Mouse (Mus musculus) left cerebral cortex, adult 2 months (tissue): ENCODE results near the gene Aldoart2. TPM values are rescaled to one million over a fixed set of nuclear protein-coding genes. Genes with fewer than 3 reads are reported as not detected.
"Not testable (repeated sequence)": the region's sequence is repeated elsewhere in the genome, so short reads cannot be mapped to it uniquely, and the experiment has no call there.

Experiments
- DNase-seq, 2 experiments: peaks; one replicate each; pipeline ENCODE4 v3.0.0; 2021 to 2022; ENCODE audit warnings: low spot score in 2 of 2, mixed read lengths in 1 of 2; ENCODE audit errors: extremely low spot score in 1 of 2
- H3K27ac ChIP-seq: fragments of 200-600 bp; 2 replicates; pipeline ENCODE4 v1.8.1; 2022
- H3K4me3 ChIP-seq: fragments of 200-600 bp; 2 replicates; pipeline ENCODE4 v1.8.1; 2022
- CTCF ChIP-seq: fragments of 200-600 bp; IDR thresholded peaks from 2 replicates; pipeline ENCODE4 v1.8.1; 2022; ENCODE audit warnings: antibody characterized with exemption, mild to moderate bottlenecking, moderate library complexity
- intact Hi-C: fragments of 180-260 bp; cut with DNase I; formaldehyde crosslinking; loops from one replicate; pipeline ENCODE4 v1.15.1; 2025
- long read RNA-seq, 2 experiments: library from polyadenylated mRNA; stranded (forward); transcript quantifications; one replicate each; pipeline ENCODE4 v2.0.0; 2021; ENCODE audit warnings: borderline mapping rate in 2 of 2
- total RNA-seq, 2 experiments: library from RNA; stranded (reverse); gene quantifications; 2 replicates each; pipeline ENCODE4 v1.2.3; 2021

Aldoart2 gene
- not detected for total RNA-seq
- long read RNA-seq, experiment 1, result 0 reads
- long read RNA-seq, experiment 2, result 0 reads

DNA sequence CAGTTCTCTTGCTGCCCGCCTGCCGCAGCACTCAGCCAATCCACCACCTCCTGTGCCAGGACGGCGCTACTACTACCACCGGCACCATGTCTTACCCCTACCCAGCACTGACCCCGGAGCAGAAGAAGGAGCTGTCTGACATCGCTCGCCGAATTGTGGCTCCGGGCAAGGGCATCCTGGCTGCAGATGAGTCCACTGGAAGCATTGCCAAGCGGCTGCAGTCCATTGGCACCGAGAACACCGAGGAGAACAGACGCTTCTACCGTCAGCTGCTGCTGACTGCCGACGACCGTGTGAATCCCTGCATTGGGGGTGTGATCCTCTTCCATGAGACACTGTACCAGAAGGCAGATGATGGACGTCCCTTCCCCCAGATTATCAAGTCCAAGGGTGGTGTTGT is at the start of gene Aldoart2:
Gene Aldoart2, plus strand, starts transcription at position 34 of the 400 bp plus-strand sequence.
- no peak for DNase-seq
- Histone ChIP-seq H3K4me3 (no peak within 1 kb of the TSS), H3K27ac (no peak within 1 kb of the TSS)
- TF ChIP-seq CTCF, result no peak
- intact Hi-C loops, result no loop called here

- TF ChIP-seq CTCF, result peak; percentile 77
- DNase-seq, result peak; percentile 45 to 49
- intact Hi-C loops, result no loop called here
Observed at GRCm38 (mm10) chr12:55518061-55518738, 46.8 kb upstream of the Aldoart2 start.

DNA sequence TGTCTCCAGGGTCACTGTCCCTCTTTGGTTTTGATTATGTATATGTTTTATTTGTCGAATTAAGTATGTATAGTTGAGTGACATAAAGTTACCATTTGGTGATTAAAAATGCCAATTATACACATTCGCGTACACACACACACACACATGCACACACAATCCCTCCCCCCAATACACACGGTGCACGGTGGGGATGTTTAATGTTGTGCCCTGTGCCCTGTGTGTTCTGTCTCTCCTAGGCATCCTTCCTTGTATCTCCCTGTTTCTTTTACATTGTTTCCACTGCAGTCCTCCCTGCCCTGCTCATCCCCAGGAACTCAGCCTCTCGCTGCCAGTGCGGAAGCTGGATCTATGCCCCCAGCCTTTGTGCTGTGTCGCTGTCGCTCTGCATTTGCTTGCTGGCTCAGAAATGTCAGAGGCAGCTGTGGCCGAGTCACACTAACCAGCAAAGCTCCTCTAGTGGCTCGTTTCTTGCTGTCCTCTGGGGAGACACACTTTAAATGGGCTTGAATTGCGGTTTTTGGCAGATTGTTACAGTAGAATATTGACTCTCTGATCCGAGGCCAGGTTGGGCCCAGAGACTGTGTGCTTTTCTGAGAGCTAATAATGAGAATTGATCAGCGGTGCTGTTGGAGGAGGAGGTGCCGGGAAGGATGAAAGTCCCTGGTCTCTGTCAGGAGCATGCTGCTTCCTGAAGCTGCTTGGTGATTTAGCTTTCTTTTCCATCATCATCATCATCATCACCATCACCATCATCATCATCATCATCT is 37.9 kb upstream of the Aldoart2 start:
- no peak for TF ChIP-seq CTCF
- H3K27ac ChIP-seq, result no peak overlapping the region
- intact Hi-C loops, result no loop called here
- DNase-seq, result no peak
- no peak overlapping the region for H3K4me3 ChIP-seq

More at GRCm38 (mm10) chr12:55518061-55518738, 46.8 kb upstream of the Aldoart2 start:
- H3K27ac ChIP-seq, result no peak overlapping the region
- H3K4me3 ChIP-seq, result no peak overlapping the region

DNA sequence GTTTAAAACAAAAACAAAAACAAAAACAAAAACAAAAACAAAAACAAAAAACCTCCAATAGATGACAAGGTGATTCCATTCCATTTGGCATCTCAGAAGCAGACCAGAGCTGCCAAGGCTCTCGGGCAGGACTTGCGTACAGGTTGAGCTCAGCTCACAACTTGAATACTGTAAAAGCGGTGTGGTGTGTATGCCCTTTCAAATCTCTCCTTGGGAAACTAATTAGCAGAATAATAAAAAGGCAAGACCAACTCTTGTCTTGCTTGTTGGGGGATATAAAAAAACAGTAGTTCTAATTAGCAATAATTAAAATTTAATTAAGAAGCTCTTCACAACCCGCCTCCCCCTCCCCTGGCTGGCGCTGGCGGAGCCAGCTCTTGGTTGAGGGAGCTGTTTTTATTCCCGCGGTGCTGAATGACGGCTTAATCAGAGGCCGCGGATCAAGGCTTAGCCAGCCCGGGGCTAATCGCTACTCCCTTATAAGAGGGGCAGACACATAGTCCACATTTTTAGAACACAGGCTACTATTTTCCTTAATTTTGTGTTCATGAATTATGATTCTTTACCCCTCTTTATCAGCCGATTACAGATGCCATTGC is 28.4 kb upstream of the Aldoart2 start:
- Histone ChIP-seq H3K27ac (no peak overlapping the region), H3K4me3 (no peak overlapping the region)
- TF ChIP-seq CTCF, result no peak
- intact Hi-C loops, result no loop called here
- DNase-seq, result no peak

DNA sequence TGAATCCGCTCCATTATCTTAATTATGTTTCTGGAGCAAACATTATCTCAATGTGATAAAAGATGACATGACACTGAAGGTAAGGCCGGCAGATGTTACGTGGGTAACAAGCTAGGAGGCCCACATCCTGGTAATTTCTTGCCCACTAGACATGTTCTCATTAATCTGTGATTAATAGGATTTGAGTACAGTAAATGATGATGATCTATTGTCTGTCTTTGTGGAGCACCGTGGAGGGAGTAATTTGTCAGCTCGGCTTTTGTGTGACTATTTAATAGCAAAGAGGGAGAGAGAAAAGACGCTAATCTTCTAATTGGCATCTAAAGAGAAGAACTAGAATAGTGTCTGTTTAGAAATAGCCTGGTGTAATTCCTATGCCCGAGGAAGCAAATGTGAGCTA is 27.3 kb upstream of the Aldoart2 start:
- no peak for TF ChIP-seq CTCF
- no peak for DNase-seq
- intact Hi-C loops, result no loop called here
- no peak overlapping the region for H3K4me3 ChIP-seq
- H3K27ac ChIP-seq, result no peak overlapping the region

DNA sequence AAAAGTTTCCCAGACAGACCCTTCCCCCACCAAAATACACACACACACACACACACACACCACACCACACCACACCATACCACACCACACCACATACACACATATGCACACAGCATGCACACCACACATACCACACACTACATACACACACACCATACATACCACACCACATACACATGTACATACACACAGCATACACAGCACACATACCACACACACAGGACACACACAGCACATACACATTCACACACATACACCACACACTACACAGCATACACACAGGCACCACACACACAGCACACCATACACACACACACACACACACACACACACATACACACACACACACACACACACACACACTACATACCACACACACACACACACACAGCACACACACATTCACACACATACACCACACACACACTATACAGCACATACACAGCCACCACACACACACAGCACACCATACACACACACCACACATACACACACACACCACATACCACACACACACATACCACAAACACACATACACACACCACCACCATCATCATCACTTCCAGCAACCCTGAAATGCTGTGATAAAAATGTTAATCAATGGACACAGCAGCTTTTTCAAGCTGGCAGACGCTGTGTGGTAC is 26.6 kb upstream of the Aldoart2 start:
- no peak for DNase-seq
- intact Hi-C loops, result no loop called here
- H3K27ac ChIP-seq, result no peak overlapping the region
- no peak for TF ChIP-seq CTCF
- H3K4me3 ChIP-seq, result no peak overlapping the region

DNA sequence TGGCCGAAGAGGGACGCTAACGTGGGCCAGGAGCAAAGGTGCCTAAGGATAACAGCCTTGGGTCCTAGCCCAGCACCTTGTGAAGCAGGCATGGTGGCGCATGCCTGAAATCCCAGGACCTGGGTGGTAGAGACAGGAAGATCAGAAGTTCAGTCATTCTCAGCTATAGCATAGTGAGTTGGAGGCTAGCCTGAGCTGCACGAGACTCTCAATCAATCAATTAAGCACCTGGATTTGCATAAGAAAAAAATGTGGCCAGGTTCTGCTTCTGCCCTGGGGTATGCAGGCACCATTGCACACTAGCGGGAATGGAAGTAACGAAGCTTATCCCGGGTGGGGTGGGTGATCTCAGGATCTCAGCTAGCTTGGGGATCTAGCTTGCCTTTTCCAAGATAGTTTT is 25.9 kb upstream of the Aldoart2 start:
- intact Hi-C loops, result no loop called here
- DNase-seq, result no peak
- no peak overlapping the region for H3K27ac ChIP-seq
- no peak overlapping the region for H3K4me3 ChIP-seq
- TF ChIP-seq CTCF, result no peak

DNA sequence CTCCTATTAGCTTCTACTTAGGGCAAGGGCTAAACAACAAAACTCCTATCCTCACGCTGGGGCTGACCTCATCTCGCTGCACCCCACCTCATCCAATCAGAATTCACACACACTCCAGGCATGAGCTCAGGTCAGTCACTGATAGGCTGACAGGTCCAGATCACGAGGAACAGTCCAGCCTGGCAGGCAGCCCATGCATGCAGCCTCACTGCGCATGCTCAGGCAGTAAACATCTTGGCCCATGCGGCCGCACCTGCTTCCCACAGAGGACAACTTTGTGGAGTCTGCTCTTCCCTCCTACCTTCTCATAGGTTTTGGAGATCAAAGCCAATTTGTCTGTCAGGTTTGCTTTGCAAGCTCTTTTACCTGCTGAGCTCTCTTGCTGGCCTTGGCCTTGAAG is 10.1 kb upstream of the Aldoart2 start:
- DNase-seq, H3K27ac ChIP-seq, intact Hi-C loops, H3K4me3 ChIP-seq: not testable (repeated sequence)

GRCm38 (mm10) chr12:55557866-55558265 is 7.2 kb upstream of the Aldoart2 start:
- Histone ChIP-seq H3K27ac (no peak overlapping the region), H3K4me3 (no peak overlapping the region)
- intact Hi-C loops, result no loop called here
- no peak for DNase-seq
- TF ChIP-seq CTCF, result no peak

- no peak for DNase-seq
- H3K4me3 ChIP-seq, result no peak overlapping the region
- intact Hi-C loops, result no loop called here
- TF ChIP-seq CTCF, result no peak
- H3K27ac ChIP-seq, result no peak overlapping the region
Observed at GRCm38 (mm10) chr12:55559184-55559855, 5.7 kb upstream of the Aldoart2 start.

GRCm38 (mm10) chr12:55560025-55560690 is 4.9 kb upstream of the Aldoart2 start:
- peak overlapping the region; percentile 14; the same call in 1 of the 2 replicates for H3K4me3 ChIP-seq

More at GRCm38 (mm10) chr12:55560025-55560690, 4.9 kb upstream of the Aldoart2 start:
- DNase-seq, result no peak
- intact Hi-C loops, result no loop called here
- no peak for TF ChIP-seq CTCF
- H3K27ac ChIP-seq, result no peak overlapping the region
